Mouse (Mus musculus): ENCODE results near the gene Wnt6. TPM values are rescaled to one million over a fixed set of nuclear protein-coding genes. Genes with fewer than 3 reads are reported as not detected.

Gene Wnt6
- polyA plus RNA-seq, 1 experiment from 2014 or later = 0.13 TPM

DNA sequence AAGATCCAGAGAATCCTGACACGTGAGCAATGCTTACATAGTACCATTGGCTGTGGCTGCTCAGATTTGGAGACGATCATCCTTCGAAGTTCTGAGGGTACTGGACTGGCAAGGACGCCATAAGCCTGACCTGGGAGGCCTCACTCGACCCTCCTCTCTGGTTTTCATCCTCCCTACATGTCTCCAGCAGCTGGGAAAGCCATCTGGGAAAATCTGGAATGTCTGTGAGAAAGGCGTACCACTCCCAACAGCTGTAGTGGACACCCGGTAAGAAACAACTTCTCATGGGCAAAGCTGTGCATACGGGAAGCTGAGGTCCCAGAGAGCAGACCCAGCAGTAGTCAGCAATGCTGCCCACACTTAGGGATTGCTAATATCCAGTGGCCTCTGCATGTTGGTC lies 19.5 kb upstream of the Wnt6 start:
- no peak for ATAC-seq (replicated peaks; ENCODE audit: insufficient number of reproducible peaks, insufficient read depth, low FRiP score, low read depth)
- WGBS = 87% methylated on average over 8 of the region's 8 CpGs
- Histone ChIP-seq H3K4me1 (replicated peaks) (peaks cover 30% of the 10 kb centered on the region), H3K36me3 (no peaks in the 10 kb centered on the region), H3K9me3 (replicated peaks) (no peaks in the 10 kb centered on the region), H3K27ac (no peak overlapping the region), H3K27me3 (peaks cover 7% of the 10 kb centered on the region; the same call in 1 of the 2 replicates), H3K4me2 (no peak overlapping the region), H3K9ac (no peak overlapping the region), H3K4me3 (no peak overlapping the region)

DNA sequence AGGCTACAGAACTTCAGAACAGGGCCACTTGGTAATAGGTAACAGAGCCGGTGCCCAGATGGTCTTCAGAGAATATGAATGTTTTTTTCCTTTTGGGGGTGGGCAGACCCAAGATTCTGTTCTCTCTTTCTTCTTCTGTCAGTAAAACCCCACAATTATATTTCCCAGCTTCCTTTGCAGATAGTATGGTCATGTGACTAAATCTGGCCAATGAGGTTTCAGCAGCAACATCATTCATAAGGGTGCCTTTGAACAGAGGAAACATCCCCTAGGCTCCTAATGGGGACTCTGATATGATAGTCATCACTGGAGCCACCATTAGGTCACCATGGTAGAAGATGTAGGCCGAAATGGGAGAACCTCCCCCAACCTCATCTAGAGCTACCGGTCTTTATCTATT lies 18.9 kb upstream of the Wnt6 start:
- no peak overlapping the region for H3K4me3 ChIP-seq
- no peak overlapping the region for H3K27ac ChIP-seq
- H3K9me3 ChIP-seq (replicated peaks) = no peaks in the 10 kb centered on the region
- no peak for ATAC-seq (replicated peaks; ENCODE audit: insufficient number of reproducible peaks, insufficient read depth, low FRiP score, low read depth)
- H3K4me2 ChIP-seq = no peak overlapping the region
- peaks cover 23% of the 10 kb centered on the region for H3K4me1 ChIP-seq (replicated peaks)
- H3K36me3 ChIP-seq = no peaks in the 10 kb centered on the region
- no peak overlapping the region for H3K9ac ChIP-seq
- WGBS = 96% methylated on average over 3 of the region's 3 CpGs
- H3K27me3 ChIP-seq = peaks cover 4% of the 10 kb centered on the region; the same call in 1 of the 2 replicates

DNA sequence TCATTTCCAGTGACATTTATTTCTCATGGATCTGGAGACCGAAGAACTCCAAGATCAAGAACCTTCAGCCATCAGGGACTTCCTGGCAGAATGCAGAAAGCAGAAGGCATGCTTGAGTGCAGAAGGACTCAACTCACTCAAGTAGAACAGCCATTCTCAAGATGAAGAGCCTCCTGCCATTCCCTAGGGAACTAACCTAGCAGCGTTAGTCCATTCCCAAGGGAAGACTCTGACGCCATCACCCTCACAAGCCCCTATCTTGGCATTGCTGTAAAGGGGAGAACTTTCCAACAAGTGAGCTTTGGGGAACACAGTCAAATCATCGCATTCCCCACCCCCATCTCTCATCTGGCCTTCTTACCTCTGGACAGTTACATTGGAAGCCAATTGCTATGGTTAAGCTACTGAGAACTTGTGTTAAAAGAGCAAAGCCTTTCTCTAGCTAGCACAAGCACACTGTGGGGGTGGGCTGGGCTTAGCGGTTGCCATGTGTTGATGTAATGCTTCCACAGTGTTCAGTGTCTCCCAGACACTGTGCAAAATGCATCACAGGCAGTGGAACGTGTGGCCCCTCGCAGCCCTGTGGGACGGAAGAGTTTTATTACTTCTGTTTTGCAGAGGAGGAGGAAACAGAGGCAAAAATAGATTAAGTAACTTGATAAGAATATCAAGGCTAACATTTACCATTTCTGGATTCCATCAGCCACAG lies 18.3 kb upstream of the Wnt6 start:
- H3K4me1 ChIP-seq (replicated peaks) = peaks cover 21% of the 10 kb centered on the region
- H3K4me3 ChIP-seq = no peak overlapping the region
- H3K4me2 ChIP-seq = no peak overlapping the region
- no peak overlapping the region for H3K27ac ChIP-seq
- H3K9me3 ChIP-seq (replicated peaks) = no peaks in the 10 kb centered on the region
- H3K36me3 ChIP-seq = no peaks in the 10 kb centered on the region
- 80% methylated on average over 8 of the region's 8 CpGs for WGBS
- no peak overlapping the region for H3K9ac ChIP-seq
- ATAC-seq (replicated peaks; ENCODE audit: insufficient number of reproducible peaks, insufficient read depth, low FRiP score, low read depth) = no peak
- H3K27me3 ChIP-seq = peaks cover 4% of the 10 kb centered on the region; the same call in 1 of the 2 replicates

DNA sequence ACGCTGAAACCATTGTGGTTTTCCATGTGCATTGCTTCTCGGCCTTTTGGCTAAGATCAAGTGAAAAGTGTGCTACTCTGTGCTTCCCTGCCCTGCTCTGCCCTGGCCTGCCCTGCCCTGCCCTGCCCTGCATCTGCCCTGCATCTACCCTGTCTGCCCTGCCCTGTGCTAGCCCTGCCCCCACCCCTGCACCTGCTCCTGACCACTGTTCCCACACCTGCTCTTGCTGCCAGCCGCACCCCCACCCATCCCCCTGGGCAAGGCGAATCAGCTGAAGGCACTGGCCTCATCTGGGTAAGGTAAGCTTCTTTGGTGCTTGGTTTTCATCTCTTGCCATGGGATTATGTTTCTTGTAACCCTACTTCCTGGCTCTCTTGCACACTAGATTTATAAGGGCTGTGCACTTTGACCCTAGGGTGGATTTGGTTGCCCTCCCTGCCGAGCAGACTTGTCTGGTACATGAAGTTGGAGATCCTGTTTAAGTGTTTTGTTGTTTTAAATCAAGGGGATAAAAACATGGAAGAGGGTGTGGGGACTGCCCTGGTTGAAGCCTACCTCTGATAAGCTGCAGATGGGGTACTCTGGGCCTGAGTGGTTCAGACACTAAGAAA lies 17.4 kb upstream of the Wnt6 start:
- ATAC-seq (replicated peaks; ENCODE audit: insufficient number of reproducible peaks, insufficient read depth, low FRiP score, low read depth) = no peak; the same call in 1 of the 2 replicates

DNA sequence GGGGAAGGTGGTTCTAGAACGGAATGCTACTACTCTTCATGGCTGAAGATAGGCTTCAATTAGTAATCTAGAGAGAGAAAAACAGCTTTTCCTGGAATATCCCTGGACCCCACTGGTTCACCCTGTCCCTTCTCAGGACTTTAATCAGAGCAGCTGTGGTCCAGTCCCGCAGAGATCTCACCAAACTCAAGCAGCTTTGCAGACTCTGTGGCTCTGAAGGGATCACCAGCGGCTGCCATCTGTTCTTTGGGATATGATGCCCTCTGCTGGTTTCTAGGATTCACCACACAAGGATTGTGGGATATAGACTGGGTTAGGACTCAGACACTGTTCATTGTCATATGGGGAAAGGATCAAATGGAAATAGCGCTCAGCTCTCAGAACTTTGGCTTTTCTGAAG lies 11.9 kb upstream of the Wnt6 start:
- Histone ChIP-seq H3K4me1 (replicated peaks) (no peaks in the 10 kb centered on the region), H3K9ac (no peak overlapping the region), H3K4me3 (no peak overlapping the region), H3K27ac (no peak overlapping the region), H3K27me3 (peaks cover 17% of the 10 kb centered on the region), H3K9me3 (replicated peaks) (no peaks in the 10 kb centered on the region), H3K36me3 (no peaks in the 10 kb centered on the region), H3K4me2 (no peak overlapping the region)
- WGBS = 18% methylated on average over 4 of the region's 4 CpGs
- no peak for ATAC-seq (replicated peaks; ENCODE audit: insufficient number of reproducible peaks, insufficient read depth, low FRiP score, low read depth)

More for the DNA sequence above, 17.4 kb upstream of the Wnt6 start:
- Histone ChIP-seq H3K9me3 (replicated peaks) (no peaks in the 10 kb centered on the region), H3K9ac (no peak overlapping the region), H3K27me3 (no peaks in the 10 kb centered on the region), H3K36me3 (no peaks in the 10 kb centered on the region), H3K4me2 (no peak overlapping the region), H3K4me1 (replicated peaks) (peaks cover 12% of the 10 kb centered on the region), H3K27ac (no peak overlapping the region), H3K4me3 (no peak overlapping the region)
- WGBS = 64% methylated on average over 5 of the region's 5 CpGs

DNA sequence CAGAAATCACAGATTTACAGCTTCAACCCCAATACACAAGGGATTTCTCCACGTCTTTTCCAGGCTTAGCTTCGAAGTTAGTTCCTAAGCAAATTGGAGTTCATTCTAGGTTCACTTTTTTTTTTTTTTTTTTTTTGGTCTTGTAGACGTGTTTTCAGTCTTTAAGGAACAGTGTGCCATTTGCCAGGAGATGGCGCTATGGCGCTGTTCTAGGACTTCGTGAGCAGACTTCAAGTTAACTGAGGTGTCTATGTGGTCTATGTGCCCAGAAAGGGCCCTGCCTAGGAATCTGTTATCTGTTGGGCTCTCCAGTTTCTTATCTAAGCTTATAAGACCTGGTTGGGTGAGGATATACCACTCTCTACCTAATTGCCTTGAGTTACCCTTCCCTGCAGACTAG lies 8.6 kb upstream of the Wnt6 start:
- no peak for ATAC-seq (replicated peaks; ENCODE audit: insufficient number of reproducible peaks, insufficient read depth, low FRiP score, low read depth)
- 3% methylated on average over 6 of the region's 6 CpGs for WGBS
- H3K27me3 ChIP-seq = peaks cover 38% of the 10 kb centered on the region

DNA sequence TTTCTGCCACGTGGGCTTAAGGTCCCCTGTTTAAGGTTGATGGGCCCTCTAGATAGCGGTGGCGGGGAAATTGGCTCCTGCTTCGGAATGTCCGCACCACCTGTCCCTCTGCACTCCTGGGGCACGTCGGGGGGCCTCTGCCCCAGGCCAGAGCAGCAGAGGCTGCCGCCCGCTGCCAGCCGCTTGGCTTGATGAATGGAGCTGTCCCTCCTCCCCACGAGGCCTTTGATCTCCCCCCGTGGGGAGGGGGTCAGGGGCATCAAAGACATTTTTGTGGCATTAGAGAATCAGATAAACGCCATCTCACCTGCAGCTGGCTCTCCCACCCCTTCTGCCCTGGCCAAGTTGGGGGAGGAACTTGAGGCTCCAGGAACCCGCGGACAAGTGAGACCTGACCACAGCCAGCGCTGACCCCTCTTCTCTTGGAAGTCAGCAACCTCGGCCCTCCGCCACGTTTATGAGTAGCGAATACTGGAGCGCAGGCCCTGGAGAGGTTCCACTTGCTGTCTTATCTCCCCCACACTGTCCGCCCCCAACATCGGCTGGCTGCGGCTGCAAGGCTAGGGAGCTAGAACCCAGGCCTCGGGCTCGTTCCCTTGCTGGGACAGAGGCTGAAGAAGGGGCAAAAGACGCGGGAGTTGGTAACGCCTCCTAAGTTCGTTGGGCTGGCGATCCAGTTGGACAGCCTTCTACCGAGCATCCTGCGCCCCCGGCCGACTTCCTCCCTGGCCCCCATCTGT lies 795 bp upstream of the Wnt6 start:
- peak overlapping the region; percentile 55 for H3K4me3 ChIP-seq
- H3K27me3 ChIP-seq = peaks cover 87% of the 10 kb centered on the region
- H3K36me3 ChIP-seq = no peaks in the 10 kb centered on the region
- H3K4me1 ChIP-seq (replicated peaks) = peaks cover 34% of the 10 kb centered on the region
- no peak for ATAC-seq (replicated peaks; ENCODE audit: insufficient number of reproducible peaks, insufficient read depth, low FRiP score, low read depth)
- no peak overlapping the region for H3K27ac ChIP-seq
- H3K9ac ChIP-seq = 0 out of 2 replicates have a peak overlapping the region, but pooled peaks have one; percentile 17
- H3K4me2 ChIP-seq = peak overlapping the region; percentile 95
- 2% methylated on average over 35 of the region's 35 CpGs for WGBS
- H3K9me3 ChIP-seq (replicated peaks) = no peaks in the 10 kb centered on the region

More for the DNA sequence above, 8.6 kb upstream of the Wnt6 start:
- no peak overlapping the region for H3K27ac ChIP-seq
- H3K9me3 ChIP-seq (replicated peaks) = no peaks in the 10 kb centered on the region
- H3K4me1 ChIP-seq (replicated peaks) = no peaks in the 10 kb centered on the region
- H3K9ac ChIP-seq = no peak overlapping the region
- H3K4me3 ChIP-seq = no peak overlapping the region
- H3K4me2 ChIP-seq = no peak overlapping the region
- no peaks in the 10 kb centered on the region for H3K36me3 ChIP-seq

DNA sequence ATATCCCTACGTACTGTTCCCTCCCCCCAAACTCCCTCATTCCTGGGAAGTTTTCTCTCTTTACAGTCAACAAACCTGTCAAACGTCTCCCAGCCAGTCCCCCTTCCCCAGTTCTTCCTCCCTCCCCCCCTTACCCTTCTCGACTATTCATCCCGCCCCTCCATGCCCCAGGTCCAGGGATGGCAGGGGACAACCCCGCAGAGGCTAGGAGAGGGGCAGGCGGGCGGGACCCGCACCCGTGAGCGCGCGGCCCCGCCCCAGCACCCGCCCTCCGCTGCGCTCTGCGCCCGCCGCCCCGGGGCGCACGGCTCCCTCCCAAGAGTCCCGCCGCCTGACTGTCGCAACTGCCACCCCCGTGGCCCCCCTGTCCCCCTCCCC lies 236 bp upstream of the Wnt6 start:
- ATAC-seq (replicated peaks; ENCODE audit: insufficient number of reproducible peaks, insufficient read depth, low FRiP score, low read depth) = no peak
- H3K36me3 ChIP-seq = no peaks in the 10 kb centered on the region
- no peak overlapping the region for H3K27ac ChIP-seq
- H3K9me3 ChIP-seq (replicated peaks) = no peaks in the 10 kb centered on the region
- H3K9ac ChIP-seq = 0 out of 2 replicates have a peak overlapping the region, but pooled peaks have one; percentile 17
- H3K4me3 ChIP-seq = peak overlapping the region; percentile 55
- 2% methylated on average over 23 of the region's 26 CpGs for WGBS
- peaks cover 89% of the 10 kb centered on the region for H3K27me3 ChIP-seq
- peak overlapping the region; percentile 95 for H3K4me2 ChIP-seq
- H3K4me1 ChIP-seq (replicated peaks) = peaks cover 34% of the 10 kb centered on the region

DNA sequence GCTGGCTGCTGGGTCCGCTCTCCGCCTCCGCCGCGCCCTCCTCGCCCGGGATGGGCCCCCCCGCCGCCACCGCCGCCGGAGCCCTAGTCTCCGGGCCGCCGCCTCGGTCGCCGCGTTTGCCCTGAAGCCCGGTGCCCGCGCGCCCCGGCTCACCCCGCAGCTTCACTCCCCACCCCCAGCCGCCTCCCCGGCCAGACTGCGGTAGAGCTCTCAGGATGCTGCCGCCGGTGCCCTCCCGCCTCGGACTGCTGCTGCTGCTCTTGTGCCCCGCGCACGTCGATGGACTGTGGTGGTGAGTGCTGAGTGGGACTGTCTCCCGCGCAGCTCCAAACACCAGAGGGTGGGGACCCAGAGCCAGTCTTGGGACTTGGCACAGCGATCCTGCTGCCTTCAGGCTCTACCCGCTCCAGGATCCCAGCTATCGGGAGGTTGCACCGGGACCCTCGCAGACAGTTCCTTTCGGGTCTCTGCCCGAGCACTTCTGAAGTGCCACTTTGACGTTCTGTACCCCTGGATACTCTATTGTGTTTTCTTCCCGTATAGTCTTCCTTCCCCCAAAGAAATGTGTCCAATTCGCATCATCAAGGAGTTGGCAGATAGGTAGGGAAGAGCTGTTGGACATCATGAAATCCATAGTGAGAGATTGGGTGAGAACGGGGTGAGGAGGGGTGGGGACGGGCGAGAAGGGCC lies 384 bp downstream of the Wnt6 start:
- Histone ChIP-seq H3K9ac (peak overlapping the region; percentile 36; the same call in 1 of the 2 replicates), H3K9me3 (replicated peaks) (no peaks in the 10 kb centered on the region), H3K27ac (no peak overlapping the region), H3K4me1 (replicated peaks) (peaks cover 34% of the 10 kb centered on the region), H3K27me3 (peaks cover 92% of the 10 kb centered on the region), H3K4me2 (peak overlapping the region; percentile 95), H3K4me3 (peak overlapping the region; percentile 55), H3K36me3 (no peaks in the 10 kb centered on the region)
- no peak for ATAC-seq (replicated peaks; ENCODE audit: insufficient number of reproducible peaks, insufficient read depth, low FRiP score, low read depth)
- WGBS = 1% methylated on average over 44 of the region's 51 CpGs

DNA sequence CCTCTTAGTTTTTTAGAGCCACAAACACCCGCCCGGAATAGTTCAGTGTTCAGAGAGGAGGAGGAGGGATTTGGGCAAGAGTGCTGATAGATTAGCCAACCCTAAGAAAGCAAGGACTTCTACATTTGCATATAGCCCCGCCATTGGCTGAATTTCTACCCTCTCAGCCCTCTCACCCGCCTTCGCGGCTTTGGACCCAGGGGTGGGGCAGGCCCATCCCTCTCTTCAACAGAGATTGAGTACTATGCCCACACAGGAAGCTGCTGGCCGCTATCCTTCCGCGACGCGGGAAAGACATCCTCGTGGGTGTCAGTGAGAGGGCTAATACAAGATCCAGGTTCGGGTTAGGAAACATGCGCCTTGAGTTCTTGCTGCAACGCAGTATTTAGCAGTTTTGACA lies 1.4 kb downstream of the Wnt6 start:
- peaks cover 93% of the 10 kb centered on the region for H3K27me3 ChIP-seq
- 1% methylated on average over 15 of the region's 15 CpGs for WGBS
- H3K4me3 ChIP-seq = peak overlapping the region; percentile 55
- H3K27ac ChIP-seq = no peak overlapping the region
- H3K4me1 ChIP-seq (replicated peaks) = peaks cover 34% of the 10 kb centered on the region
- no peaks in the 10 kb centered on the region for H3K36me3 ChIP-seq
- no peaks in the 10 kb centered on the region for H3K9me3 ChIP-seq (replicated peaks)
- H3K4me2 ChIP-seq = peak overlapping the region; percentile 95
- H3K9ac ChIP-seq = no peak overlapping the region; the same call in 1 of the 2 replicates
- peak; percentile 83 for ATAC-seq (replicated peaks; ENCODE audit: insufficient number of reproducible peaks, insufficient read depth, low FRiP score, low read depth)

DNA sequence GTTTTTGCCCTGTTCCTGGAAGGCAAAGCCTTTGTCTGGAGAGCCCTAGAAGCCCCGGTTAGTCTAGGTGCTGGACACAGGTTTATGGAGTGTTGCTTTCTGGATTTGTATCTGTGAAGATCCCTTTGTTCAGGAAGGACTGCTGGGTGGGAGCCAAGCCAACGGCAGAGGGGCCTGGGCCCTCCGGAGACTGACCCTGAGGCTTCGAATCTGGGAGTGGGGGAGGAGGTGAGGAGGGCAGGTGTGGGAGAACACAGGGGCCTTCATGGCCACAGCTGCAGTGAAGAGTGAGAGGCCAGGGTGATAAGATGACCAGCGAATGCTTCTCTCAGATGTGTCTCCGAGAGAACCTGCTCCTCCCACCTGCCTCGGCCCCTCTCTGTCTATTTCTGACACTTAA lies 2.4 kb downstream of the Wnt6 start:
- H3K27me3 ChIP-seq = peaks cover 94% of the 10 kb centered on the region
- H3K9ac ChIP-seq = no peak overlapping the region
- no peak for ATAC-seq (replicated peaks; ENCODE audit: insufficient number of reproducible peaks, insufficient read depth, low FRiP score, low read depth)
- no peak overlapping the region for H3K4me3 ChIP-seq
- H3K4me1 ChIP-seq (replicated peaks) = peaks cover 34% of the 10 kb centered on the region
- H3K9me3 ChIP-seq (replicated peaks) = no peaks in the 10 kb centered on the region
- WGBS = 25% methylated on average over 7 of the region's 7 CpGs
- H3K4me2 ChIP-seq = no peak overlapping the region
- no peak overlapping the region for H3K27ac ChIP-seq
- H3K36me3 ChIP-seq = no peaks in the 10 kb centered on the region
